Mouse (Mus musculus): Measurements from ENCODE around the gene Grk1.
A peak's percentile ranks its signal among the peaks of the same experiment; 100 is the strongest.

The Grk1 gene

DNA sequence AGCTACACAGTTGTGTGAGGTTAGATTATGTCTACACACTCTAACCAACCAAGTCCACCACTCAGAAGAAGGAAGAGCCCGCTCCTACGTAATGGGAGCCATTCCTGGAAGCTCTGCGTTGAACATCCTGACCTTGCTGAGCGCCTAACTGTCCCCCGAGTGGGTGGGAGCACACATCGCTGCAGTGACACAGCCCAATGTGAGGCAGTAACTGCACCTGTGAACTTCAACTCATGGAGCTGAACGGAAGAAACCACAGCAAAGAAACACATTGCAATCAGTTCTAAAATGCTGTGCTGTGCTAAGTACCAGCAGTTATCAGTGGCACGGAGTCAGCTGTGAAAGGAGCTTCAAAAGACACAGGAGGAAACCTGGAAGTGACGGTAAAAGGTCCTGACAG lies 23.3 kb downstream of the Grk1 start:
- no peak for DNase-seq (ENCODE audit: low read depth, low spot score)

DNA sequence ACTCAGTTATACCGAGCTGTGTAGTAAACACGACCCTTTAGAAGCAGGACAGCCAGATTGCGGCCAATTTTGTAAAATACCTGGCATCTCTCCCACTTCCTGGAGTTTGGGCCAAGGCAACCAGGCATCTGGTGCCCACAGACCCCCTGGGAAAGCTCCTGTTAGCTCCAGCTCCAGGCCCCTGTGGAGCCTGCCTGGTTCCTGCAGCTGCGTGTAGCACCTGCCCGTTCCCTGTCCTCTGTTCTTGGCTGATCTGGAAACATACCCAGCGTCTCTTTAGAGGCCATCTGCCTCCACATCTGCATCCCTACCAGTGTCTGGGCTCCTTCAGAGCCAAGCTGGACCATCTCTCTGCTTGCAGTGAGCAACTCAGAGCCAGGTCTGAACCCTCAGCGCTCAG lies 25.5 kb downstream of the Grk1 start:
- no peak for DNase-seq (ENCODE audit: low read depth, low spot score)

DNA sequence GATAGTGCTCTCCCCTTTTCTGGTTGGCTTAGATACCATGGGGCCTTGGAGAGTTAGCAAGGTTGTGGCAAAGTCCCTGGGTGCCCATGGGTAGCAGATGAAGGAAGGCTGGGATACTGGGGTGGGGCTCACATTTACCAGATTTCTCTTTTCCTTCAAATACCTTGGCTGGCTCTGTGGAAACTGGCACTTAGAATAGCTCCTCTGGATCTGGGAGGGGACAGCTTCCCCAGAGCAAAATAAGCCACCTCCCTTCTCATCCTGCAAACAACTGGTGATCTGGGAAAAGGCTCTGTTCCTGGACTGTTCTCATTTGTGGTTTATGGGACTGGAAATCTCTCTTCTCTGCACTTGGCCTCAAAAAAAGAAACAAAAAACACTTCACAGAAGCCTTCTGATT lies 26.0 kb downstream of the Grk1 start:
- no peak for DNase-seq (ENCODE audit: low read depth, low spot score)

DNA sequence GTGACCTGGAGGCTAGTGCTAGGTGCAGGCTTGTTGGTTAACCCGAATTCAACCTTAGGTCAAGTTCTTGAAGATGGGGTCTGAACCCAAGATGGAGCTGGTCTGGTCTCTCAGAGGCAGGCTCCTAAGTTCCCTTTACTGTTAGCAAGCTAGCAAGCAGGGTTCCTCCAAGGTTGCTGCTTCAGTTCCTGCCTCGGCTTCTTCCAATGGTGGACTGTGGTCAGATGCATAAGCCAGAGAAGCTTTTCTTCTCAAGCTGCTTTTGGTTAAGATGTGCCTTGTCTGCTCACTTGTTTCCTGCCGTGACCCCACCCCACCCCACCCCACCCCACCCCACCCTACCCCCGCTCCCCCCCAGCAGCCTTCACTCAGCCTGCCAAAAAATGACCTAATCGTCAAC lies 28.2 kb downstream of the Grk1 start:
- DNase-seq (ENCODE audit: low read depth, low spot score), result no peak

DNA sequence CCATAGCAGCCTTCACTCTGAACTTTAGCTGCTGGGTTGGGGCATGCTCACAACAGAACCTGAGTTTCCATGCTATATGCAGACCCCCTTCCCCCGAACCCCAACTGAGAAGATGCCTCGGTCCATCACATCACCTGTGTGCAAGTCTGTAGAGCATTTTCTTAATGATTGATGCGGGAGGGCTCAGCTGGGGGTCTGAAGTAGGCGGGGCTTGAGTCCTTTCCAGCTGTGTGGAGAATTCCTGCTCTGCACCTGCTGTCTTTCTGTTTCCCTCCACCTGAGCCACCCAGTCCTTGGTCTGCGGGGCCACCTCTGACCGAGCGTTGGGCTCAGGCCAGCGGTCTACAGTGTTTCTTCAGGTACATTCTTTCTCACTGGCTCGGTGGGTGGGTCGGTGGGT lies 30.0 kb downstream of the Grk1 start, which contains the start of gene Tmem255b:
TSS of gene Tmem255b (plus strand) at position 301 of the 400 bp plus-strand sequence.
- no peak for DNase-seq (ENCODE audit: low read depth, low spot score)

DNA sequence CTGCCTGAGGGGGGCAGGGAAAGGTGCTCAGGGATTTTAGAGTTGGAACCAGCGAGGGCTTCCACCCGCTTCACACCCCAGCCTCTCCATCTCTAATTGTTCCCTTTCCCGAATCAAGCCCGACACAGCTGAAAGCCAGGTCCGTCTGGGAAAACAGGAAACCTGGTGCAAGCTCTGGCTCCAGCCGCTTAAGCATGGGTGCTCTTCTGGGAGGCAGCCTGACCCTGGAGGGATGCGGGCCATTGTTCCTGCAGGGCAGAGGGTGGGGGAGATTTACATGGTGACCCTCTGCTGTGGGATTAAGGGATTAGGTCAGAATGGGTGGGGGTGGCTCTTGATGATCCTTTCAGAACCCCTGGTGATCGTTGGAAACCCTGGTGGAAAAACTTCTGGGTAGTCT lies 31.2 kb downstream of the Grk1 start:
- no peak for DNase-seq (ENCODE audit: low read depth, low spot score)

DNA sequence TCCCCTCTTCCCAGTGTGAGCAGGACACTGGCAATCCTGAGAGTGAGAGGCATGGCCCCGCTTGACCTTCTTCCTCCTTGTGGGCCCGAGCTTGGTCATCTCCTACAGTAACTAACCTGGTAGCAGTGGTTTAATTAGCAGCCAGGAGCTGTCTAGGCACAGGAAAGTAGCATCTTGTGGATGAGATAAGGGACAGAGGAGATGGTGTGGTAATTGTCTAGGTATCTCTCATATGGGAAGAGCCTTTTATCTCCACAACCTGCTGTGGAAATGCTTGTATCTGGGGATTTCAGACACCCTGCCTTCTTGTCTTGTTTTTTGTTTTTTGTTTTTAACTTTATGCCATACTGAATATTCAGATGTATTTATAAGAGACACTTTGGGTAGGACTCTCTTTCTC lies 32.6 kb downstream of the Grk1 start:
- DNase-seq (ENCODE audit: low read depth, low spot score), result no peak

DNA sequence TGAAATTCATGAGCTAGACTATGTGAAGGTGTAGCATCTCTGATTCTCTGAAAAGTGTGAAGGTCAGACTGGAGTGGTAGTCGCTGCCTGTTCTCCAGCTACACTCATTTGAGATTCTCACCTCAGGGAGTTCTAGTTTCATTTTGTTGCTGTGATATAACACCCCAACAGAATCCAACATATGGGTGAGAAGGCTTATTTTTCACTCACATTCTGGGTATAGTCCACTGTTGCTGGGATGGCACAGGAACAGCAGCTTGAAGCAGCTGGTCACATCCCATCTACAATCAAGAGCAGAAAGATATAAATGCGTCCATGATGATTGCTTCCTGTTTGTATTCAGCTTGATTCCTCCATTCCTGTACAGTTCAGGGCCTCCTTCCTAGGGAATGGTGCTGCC lies 37.3 kb downstream of the Grk1 start:
- no peak for DNase-seq (ENCODE audit: low read depth, low spot score)

DNA sequence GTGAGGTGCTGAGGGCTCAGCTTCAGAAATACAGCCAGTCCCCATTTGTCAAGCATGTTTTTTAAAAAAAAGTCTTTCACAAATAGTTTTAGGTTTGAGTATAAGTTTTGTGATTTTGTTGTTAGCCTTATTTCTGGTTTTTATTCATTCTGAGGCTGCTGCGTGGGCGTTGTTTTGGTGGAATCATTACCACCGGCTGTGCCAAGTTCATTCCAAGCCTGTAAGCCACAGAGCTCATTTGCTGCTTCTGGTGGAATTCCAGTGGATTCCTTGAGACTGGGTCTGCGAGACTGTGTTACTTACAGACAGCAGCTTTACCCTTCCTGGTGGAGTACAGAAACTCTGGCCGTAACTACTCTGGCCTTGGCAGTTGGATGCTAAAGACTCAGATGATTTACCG lies 41.6 kb downstream of the Grk1 start:
- DNase-seq (ENCODE audit: low read depth, low spot score), result no peak

DNA sequence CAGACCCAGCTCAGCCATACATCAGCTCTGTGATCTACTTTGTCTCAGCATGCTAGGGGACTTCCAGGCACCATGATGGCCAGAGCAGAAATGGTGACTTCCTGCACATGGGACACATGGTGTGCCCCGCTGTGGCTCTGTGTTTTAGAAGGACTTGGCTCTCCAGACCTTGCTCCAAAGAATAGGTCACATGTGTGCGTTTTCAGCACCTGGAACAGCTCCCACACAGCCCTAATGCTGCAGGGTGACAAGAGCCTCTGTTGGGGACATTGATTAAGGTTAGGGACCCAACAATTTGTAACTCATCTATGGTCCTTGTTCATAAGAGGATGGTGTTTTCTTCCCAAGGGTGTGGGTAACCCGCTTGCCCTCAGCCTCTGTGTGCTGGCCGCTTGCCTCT lies 43.3 kb downstream of the Grk1 start:
- no peak for DNase-seq (ENCODE audit: low read depth, low spot score)

DNA sequence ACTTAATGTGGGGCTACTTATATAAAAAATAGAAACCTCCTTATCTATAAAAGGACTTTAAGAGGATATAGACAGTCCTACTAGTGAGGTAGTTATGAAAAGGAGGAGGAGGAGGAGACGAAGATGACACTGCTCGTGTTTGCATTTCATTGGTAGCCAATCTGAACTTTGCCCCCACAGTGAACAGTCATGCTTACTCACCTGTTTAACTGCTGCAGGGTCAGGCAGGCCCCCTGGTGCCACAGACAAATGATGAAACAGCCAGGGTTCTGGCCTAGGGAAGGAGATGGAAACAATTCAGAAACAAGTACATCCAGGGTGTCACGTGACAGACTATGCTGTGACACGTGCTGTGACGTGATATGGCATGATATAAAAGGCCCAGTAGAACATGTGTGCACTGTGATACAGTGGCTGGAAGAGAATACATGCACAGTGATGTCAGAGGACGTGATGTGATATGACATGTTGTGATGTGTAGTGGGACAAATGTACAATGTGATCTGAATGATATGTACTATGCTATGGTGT lies 46.9 kb downstream of the Grk1 start:
- DNase-seq (ENCODE audit: low read depth, low spot score), result no peak

DNA sequence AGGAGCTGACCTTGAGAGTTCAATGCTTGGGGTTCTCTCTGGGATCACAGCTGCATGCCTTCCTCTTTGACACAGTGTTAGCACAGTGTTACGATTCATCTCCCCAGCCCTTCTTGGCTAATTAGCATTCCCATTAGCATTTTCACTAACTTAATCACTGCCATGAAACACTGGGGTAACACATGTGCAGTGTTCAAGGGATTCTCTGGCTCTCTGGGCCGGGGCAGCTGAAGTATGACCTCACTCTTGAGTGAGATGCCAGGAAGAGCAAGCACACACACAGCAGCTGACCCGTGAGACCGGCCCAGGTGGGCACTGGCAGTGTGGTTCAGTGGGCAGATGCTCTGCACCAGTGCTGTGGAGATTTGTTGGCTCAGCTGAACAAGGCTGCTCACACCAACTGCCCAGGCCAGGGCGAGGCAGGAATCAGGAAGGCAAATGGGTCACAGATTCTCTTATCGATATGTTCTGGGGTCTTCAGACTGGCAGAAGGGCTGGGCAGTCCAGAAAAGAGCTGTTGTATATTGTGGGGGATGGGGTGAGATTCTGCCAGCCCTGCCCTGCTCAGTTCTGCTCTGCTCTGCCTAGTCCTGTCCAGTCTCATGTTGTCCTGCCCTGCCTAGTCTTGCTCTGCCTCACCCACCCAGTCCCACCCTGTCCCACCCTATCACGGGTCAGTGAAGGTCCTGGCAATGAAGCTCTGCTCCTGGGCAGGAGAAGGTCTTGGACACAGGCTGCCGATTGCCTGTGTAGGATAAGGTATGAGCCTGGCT lies 49.6 kb downstream of the Grk1 start:
- no peak for DNase-seq (ENCODE audit: low read depth, low spot score)

DNA sequence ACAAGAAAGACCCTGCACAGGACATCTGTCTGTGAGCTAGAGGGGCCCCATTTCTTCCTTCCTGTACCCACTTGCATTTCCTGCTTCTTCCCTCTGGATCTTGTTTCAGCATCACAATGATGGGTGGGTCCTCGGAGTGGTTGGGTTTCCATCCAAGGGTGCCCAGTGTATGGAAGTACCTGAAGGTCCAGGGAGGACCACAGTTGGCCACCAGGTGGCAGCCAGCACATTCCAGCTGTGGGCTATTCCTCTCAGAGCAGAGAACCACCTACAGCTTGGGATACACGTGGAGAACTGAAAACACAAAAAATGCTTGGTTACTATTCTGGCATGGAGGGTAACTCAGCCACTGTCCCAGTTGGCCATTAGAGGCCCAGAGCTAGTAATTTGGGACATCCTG lies 50.4 kb downstream of the Grk1 start:
- DNase-seq (ENCODE audit: low read depth, low spot score), result peak; percentile 56

DNA sequence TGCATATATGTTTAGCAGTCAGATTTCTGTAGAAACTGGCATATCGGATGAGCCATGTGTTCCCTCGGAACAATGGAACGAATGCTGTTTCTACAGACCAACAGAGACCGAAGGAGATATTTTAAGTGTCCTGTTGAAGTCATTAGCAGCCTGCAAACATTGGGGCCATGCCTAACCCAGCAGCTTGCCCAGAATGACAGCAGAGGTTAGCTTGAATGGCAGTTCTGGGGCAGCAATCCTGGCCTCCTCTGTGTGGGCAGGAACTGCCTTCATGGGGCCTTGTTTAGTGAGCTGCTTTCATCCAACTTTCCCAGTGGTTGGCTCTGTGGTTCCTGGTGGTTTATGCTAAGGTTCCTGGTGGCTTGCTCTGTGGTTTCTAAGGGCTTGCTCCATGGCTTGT lies 54.5 kb downstream of the Grk1 start:
- DNase-seq (ENCODE audit: low read depth, low spot score), result no peak

DNA sequence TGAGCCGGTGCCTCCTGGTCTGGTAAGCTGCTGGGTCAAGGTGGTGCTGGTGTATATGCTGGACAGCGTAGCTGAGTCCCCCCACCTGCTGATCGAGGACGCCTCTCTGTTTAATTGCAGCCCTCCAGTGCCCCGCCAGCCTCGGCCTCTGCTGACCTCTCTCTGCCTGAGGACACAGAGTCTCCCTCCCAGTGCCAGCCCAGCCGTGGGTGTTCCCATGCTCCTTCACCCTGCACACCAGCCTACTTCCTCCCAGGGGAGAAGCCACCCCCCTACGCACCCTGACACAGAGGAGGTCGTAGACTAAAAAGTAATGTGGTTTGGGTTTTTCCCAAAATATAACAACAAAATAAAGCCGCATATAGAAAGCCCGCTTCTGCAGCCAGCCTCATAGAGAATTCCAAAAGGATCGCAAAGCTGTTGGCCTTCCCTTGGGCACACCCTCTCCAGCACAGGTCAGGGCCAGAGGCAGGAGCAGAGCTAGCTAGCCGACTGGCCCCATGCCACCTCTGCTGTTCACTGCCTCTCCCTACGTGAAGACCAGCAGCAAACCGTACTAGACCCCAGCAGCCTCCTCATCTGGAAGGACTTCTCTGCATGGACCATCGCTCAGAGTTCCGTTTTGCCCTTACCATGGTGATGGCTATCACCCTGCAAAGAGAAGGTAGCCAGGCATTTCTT lies 56.3 kb downstream of the Grk1 start:
- no peak for DNase-seq (ENCODE audit: low read depth, low spot score)

DNA sequence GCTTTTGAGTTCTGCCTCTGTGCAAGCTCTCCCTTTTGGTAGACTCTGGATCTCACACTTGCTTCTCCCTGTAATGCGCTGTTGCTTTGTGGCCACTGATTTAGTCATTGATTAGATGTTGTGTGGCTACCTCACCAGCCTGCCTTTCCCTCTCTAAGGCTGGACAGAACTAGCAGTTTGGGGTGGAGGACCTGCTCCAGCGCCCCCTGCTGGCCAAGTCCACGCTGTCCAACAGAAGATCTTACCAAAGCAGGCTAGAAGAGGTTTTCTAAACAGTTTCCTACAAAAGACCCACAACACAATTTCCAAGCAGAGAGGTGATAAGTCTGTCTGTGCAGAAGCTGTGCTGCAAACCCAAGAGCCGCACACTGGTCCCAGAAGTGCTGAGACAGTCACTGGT lies 57.0 kb downstream of the Grk1 start:
- peak; percentile 67 for DNase-seq (ENCODE audit: low read depth, low spot score)

DNA sequence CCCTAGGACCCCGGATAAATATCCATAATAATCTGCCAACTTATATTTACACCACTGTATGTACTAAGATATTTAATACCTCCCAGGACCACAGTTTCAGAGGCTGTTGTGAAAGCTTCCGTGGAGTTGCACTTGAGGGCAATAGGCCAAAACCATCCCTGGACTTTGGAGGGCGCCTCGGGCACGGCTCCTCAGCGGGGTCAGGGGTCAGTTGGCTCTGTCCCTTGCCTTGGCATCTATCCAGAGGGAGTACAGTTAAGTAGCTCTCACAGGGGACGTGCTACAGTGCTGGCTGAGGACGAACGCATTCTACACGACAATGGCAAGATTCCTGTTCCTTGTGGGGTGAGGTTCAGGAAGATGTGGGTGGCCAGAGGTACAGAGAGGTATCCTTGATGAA lies 57.5 kb downstream of the Grk1 start:
- DNase-seq (ENCODE audit: low read depth, low spot score), result no peak

DNA sequence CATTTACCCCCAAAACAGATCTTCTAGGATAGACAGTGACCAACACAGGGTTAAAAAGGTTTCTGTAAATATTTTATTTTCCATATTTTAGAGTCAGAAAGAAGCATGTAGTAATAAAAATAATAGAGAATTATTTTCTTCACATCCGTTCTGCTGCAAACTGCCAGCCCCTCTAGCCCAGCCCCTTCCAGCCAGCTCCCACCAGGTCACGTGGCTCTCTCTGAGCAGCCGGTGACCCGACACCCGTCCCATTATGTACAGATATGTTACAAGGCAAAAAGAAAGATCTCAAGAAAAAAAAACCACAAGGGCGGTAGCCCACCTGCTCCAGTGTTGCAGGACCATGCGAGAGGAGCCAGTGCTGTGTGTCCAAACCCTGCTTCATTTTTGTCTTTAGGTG lies 60.4 kb downstream of the Grk1 start:
- DNase-seq (ENCODE audit: low read depth, low spot score), result no peak

DNA sequence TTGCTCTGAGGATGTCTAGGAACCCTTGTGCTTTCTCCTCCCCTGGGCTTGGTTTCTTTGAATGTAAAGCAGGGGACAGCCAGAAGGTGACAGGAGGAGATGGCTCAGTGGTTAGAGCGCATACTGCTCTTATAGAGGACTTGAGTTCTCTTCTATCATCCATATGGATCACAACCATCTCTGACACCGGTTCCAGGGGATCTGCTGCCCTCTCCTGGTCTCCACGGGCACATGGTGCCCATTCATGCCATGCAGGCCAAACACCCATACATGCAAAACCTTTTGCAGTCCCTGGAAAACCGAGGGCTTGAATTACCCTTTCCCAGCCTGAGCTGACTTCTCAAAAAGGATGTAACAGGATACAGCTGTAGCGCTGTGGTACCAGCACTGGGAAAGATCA lies 62.1 kb downstream of the Grk1 start:
- no peak for DNase-seq (ENCODE audit: low read depth, low spot score)

DNA sequence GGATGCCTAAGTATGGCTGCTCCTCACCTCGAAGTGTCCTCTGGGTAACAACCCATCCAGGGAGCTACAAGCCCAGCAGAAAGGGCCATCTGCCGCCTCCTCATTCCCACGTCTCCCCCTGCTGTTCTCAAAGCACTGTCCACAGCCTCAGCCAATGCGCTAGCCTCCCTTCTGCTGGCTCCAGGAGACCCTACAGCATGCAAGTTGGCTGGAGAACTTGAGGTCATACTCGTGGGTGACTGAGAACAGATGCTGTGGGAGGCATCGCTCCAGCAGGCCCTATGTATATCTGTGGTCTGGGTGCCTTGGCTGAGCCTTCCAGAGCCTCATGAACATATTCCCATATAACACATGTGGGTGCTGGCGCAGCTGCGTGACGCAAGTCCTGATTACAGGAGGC lies 63.9 kb downstream of the Grk1 start:
- no peak for DNase-seq (ENCODE audit: low read depth, low spot score)

DNA sequence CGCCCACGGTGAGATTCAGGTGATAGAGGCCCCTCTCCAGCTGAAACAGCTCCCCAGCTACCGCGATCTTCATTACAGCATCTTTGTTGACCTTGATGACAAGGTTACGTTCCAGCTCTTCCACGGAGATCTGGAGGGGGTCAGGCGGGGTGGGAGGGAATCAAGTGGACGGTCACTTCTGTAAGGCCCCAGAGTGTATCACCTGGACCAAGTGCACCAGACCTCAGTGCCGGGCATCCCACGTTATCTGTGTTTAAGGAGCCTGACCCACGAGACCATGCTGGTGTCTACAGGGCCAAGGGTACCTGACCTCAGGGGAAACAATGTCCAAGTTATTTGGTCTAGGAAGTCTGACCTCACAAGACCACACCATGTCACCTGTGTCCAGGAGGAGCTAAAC lies 66.6 kb downstream of the Grk1 start:
- no peak for DNase-seq (ENCODE audit: low read depth, low spot score)

Data from CD4-positive, CD25-positive, alpha-beta regulatory T cell, adult 2 months (primary cell).